Mouse (Mus musculus) ES-Bruce4 (cell line): ENCODE data around the gene Ywhag. TPM values are rescaled to one million over a fixed set of nuclear protein-coding genes. Genes with fewer than 3 reads are reported as not detected.

Source experiments
- H3K27ac ChIP-seq: 2 replicates; pipeline ENCODE4 v1.5.1; 2012; ENCODE audit warnings: low read length, inconsistent platforms; ENCODE audit not compliant: insufficient read depth
- H3K27me3 ChIP-seq: 2 replicates; pipeline ENCODE4 v1.6.1; 2012; ENCODE audit warnings: mild to moderate bottlenecking, low read length, inconsistent platforms; ENCODE audit not compliant: control insufficient read depth, poor library complexity, insufficient read depth, severe bottlenecking
- H3K36me3 ChIP-seq: 2 replicates; pipeline ENCODE4 v1.6.1; 2012; ENCODE audit warnings: inconsistent platforms, mild to moderate bottlenecking, low read length, moderate library complexity; ENCODE audit not compliant: control insufficient read depth, poor library complexity, insufficient read depth, severe bottlenecking
- H3K4me1 ChIP-seq: one replicate; pipeline ENCODE4 v1.8.1; 2011; ENCODE audit warnings: low read length; ENCODE audit not compliant: control insufficient read depth, insufficient read depth
- H3K4me3 ChIP-seq: 2 replicates; pipeline ENCODE4 v1.5.1; 2011; ENCODE audit warnings: low read depth, mild to moderate bottlenecking, low read length
- H3K9ac ChIP-seq: 2 replicates; pipeline ENCODE4 v1.6.1; 2012; ENCODE audit warnings: low read depth, mild to moderate bottlenecking, inconsistent platforms; ENCODE audit not compliant: poor library complexity, severe bottlenecking
- H3K9me3 ChIP-seq: replicated peaks from 2 replicates; pipeline ENCODE4 v1.6.1; 2012; ENCODE audit warnings: mild to moderate bottlenecking, low read length, inconsistent platforms; ENCODE audit not compliant: control insufficient read depth, poor library complexity, insufficient read depth, severe bottlenecking
- CTCF ChIP-seq: IDR thresholded peaks from one replicate; pipeline ENCODE4 v1.8.1; 2011; ENCODE audit warnings: low read depth, low read length
- EP300 ChIP-seq: IDR thresholded peaks from 2 replicates; pipeline ENCODE4 v1.6.1; 2011; ENCODE audit warnings: low read depth, low read length; ENCODE audit not compliant: insufficient read depth
- POLR2A ChIP-seq: IDR thresholded peaks from one replicate; pipeline ENCODE4 v1.8.1; 2011; ENCODE audit warnings: low read length; ENCODE audit not compliant: insufficient read depth
- polyA plus RNA-seq: library from polyadenylated mRNA; stranded (reverse); fragments of >200 nt; gene quantifications from 2 replicates; pipeline ENCODE4 v1.2.4, GENCODE M21; 2011; ENCODE audit warnings: low read depth; ENCODE audit not compliant: missing spikeins, insufficient read depth, insufficient read length

The Ywhag gene
- polyA plus RNA-seq, 1 experiment, result 372 TPM

- Histone ChIP-seq H3K27ac (no peak overlapping the region), H3K9me3 (no peaks in the 10 kb centered on the region), H3K4me1 (peaks cover 6% of the 10 kb centered on the region), H3K9ac (no peak overlapping the region), H3K4me3 (no peak overlapping the region), H3K36me3 (peaks cover 72% of the 10 kb centered on the region), H3K27me3 (no peaks in the 10 kb centered on the region)
- no peak for TF ChIP-seq EP300
- TF ChIP-seq POLR2A, result no peak
- no peak for TF ChIP-seq CTCF
Measured at GRCm38 (mm10) chr5:135919902-135920301, 14.5 kb downstream of the Ywhag start.

GRCm38 (mm10) chr5:135918593-135918992, 15.8 kb downstream of the Ywhag start:
- no peak overlapping the region for H3K9ac ChIP-seq
- H3K36me3 ChIP-seq, result peaks cover 67% of the 10 kb centered on the region
- TF ChIP-seq CTCF (no peak), POLR2A (no peak), EP300 (no peak)

GRCm38 (mm10) chr5:135918059-135918437, 16.4 kb downstream of the Ywhag start:
- Histone ChIP-seq H3K36me3 (peaks cover 65% of the 10 kb centered on the region), H3K27ac (no peak overlapping the region), H3K9me3 (no peaks in the 10 kb centered on the region), H3K9ac (no peak overlapping the region), H3K4me1 (peaks cover 6% of the 10 kb centered on the region), H3K27me3 (no peaks in the 10 kb centered on the region), H3K4me3 (no peak overlapping the region)
- TF ChIP-seq EP300 (no peak), CTCF (no peak), POLR2A (no peak)

More at GRCm38 (mm10) chr5:135918593-135918992, 15.8 kb downstream of the Ywhag start:
- Histone ChIP-seq H3K27ac (no peak overlapping the region), H3K27me3 (no peaks in the 10 kb centered on the region), H3K4me1 (peaks cover 6% of the 10 kb centered on the region), H3K4me3 (no peak overlapping the region), H3K9me3 (no peaks in the 10 kb centered on the region)

- Histone ChIP-seq H3K9me3 (no peaks in the 10 kb centered on the region), H3K27ac (peak overlapping the region; percentile 1; the same call in 1 of the 2 replicates), H3K27me3 (no peaks in the 10 kb centered on the region), H3K4me3 (no peak overlapping the region), H3K36me3 (peaks cover 59% of the 10 kb centered on the region), H3K4me1 (peaks cover 6% of the 10 kb centered on the region), H3K9ac (no peak overlapping the region)
- TF ChIP-seq POLR2A (no peak), CTCF (peak; percentile 24)
Measured at GRCm38 (mm10) chr5:135917327-135918058, 16.9 kb downstream of the Ywhag start.

- H3K9ac ChIP-seq, result no peak overlapping the region
- H3K9me3 ChIP-seq, result no peaks in the 10 kb centered on the region
- H3K27ac ChIP-seq, result peak overlapping the region; percentile 42
- TF ChIP-seq EP300 (no peak), POLR2A (no peak), CTCF (no peak)
- peaks cover 56% of the 10 kb centered on the region for H3K36me3 ChIP-seq
- H3K4me1 ChIP-seq, result peaks cover 6% of the 10 kb centered on the region
- H3K27me3 ChIP-seq, result no peaks in the 10 kb centered on the region
- no peak overlapping the region for H3K4me3 ChIP-seq
Measured at GRCm38 (mm10) chr5:135916601-135917000, 17.8 kb downstream of the Ywhag start.

DNA sequence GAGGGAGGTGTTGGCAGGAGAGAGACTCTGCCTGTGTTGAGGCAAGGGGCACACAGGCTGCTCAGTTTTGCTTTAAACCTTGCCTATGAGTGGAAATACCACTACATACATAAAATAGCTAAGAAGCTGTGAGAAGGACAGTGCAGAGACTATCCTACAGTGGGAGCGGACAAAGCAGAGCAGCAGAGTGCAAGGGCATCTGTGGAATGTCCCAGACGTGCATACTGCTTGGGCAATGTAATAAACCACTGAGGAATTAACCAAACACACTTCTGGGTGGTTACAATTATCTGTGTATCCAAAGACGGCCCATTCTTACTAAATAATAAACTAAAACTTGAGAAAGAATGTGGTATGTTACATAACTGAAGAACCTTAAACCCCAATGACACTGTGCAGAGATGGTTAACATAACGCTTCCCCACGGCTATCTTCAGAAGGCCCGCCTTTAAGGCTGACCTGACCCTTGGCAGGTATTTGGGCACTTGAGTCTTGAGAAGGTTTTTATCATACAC, 18.3 kb downstream of the Ywhag start:
- Histone ChIP-seq H3K4me3 (no peak overlapping the region), H3K27me3 (no peaks in the 10 kb centered on the region), H3K9me3 (no peaks in the 10 kb centered on the region), H3K36me3 (peaks cover 54% of the 10 kb centered on the region), H3K4me1 (peaks cover 6% of the 10 kb centered on the region), H3K27ac (peak overlapping the region; percentile 70), H3K9ac (no peak overlapping the region)
- TF ChIP-seq CTCF (no peak), EP300 (no peak), POLR2A (no peak)
